In genomic region chr9:60601936-60602335, GRCm38 (mm10) we compare ENCODE assay signal across 23 mouse cellular contexts.
DNase-seq lines count a peak whose midpoint lies in the region; ATAC-seq and TF ChIP-seq lines count a peak whose summit lies in the region.
"Had no signal": no experiment of that assay in that cellular context is flagged by ENCODE, and none has a peak within 500 bp of the region (broad histone marks: within the 10 kb centered on the region; RNA-seq: fewer than 3 reads in every experiment).

No protein-coding gene starts in this region.

- intact Hi-C loops in left cerebral cortex, postnatal 14 days (cut with DNase I) = no loop called here

- no peak for ATAC-seq in liver, postnatal 0 days
- no peak for ATAC-seq in liver, embryonic 12.5 days
- ATAC-seq in hematopoietic stem cell, adult 5-6 weeks (replicated peaks in 1 of 2; ENCODE audit: insufficient read depth in 1 of 2, low FRiP score in 2 of 2, low TSS enrichment in 1 of 2, low read depth in 1 of 2, poor library complexity in 2 of 2, severe bottlenecking in 2 of 2) = peak; percentile 17 to 66; a peak in 1 of 4 replicates
- no peak for ATAC-seq in megakaryocyte-erythroid progenitor cell, adult 5-6 weeks (replicated peaks; ENCODE audit: low FRiP score, low TSS enrichment, poor library complexity, severe bottlenecking)
- ATAC-seq: activated CD4-positive, CD25-positive, alpha-beta regulatory T cell, adult 4 months; forebrain, embryonic 15.5 days; intestine, embryonic 15.5 days had no signal

- H3K4me2 ChIP-seq in liver, postnatal 0 days (ENCODE audit: low read depth, low read length) = no peak overlapping the region; the same call in 1 of the 2 replicates
- H3K4me2 ChIP-seq in liver, embryonic 12.5 days = no peak overlapping the region
- H3K4me2 ChIP-seq: forebrain, embryonic 15.5 days; heart, embryonic 11.5 days; heart, embryonic 15.5 days; hindbrain, embryonic 14.5 days; intestine, embryonic 15.5 days had no signal

- 38% methylated on average over 10 of the region's 10 CpGs for WGBS in liver, postnatal 0 days (ENCODE audit: insufficient replicate concordance)
- 50% methylated on average over 10 of the region's 10 CpGs for WGBS in liver, embryonic 12.5 days (ENCODE audit: insufficient replicate concordance)

- no peak overlapping the region for H3K27ac ChIP-seq in liver, postnatal 0 days (ENCODE audit: low read depth)
- H3K27ac ChIP-seq in liver, embryonic 12.5 days = no peak overlapping the region
- H3K27ac ChIP-seq: forebrain, embryonic 15.5 days; heart, adult 2 months; heart, embryonic 15.5 days; hindbrain, embryonic 10.5 days; hindbrain, embryonic 14.5 days; intestine, embryonic 15.5 days had no signal

- H3K4me1 ChIP-seq in liver, postnatal 0 days (ENCODE audit: insufficient read depth) = no peaks in the 10 kb centered on the region
- no peaks in the 10 kb centered on the region for H3K4me1 ChIP-seq in liver, embryonic 12.5 days
- H3K4me1 ChIP-seq: forebrain, embryonic 15.5 days; heart, embryonic 15.5 days; hindbrain, embryonic 10.5 days; intestine, embryonic 15.5 days had no signal

- no peak overlapping the region for H3K4me3 ChIP-seq in liver, postnatal 0 days (ENCODE audit: low read depth, low read length)
- no peak overlapping the region for H3K4me3 ChIP-seq in liver, embryonic 12.5 days
- H3K4me3 ChIP-seq: forebrain, embryonic 15.5 days; heart, adult 2 months; heart, embryonic 15.5 days; hindbrain, embryonic 10.5 days; intestine, embryonic 15.5 days had no signal

- H3K36me3 ChIP-seq in liver, postnatal 0 days (replicated peaks; ENCODE audit: insufficient read depth, low read length) = no peaks in the 10 kb centered on the region
- H3K36me3 ChIP-seq in liver, embryonic 12.5 days = no peaks in the 10 kb centered on the region
- H3K36me3 ChIP-seq: G1E; heart, embryonic 15.5 days; intestine, embryonic 15.5 days had no signal

- TF ChIP-seq CTCF in liver, postnatal 0 days (IDR thresholded peaks at IDR 0.05; ENCODE audit: low read depth) = no peak

- H3K27me3 ChIP-seq in liver, postnatal 0 days (ENCODE audit: insufficient read depth, low read length) = no peaks in the 10 kb centered on the region
- H3K27me3 ChIP-seq in liver, embryonic 12.5 days (replicated peaks) = no peaks in the 10 kb centered on the region
- H3K27me3 ChIP-seq: forebrain, embryonic 15.5 days; heart, embryonic 15.5 days; intestine, embryonic 15.5 days had no signal

- DNase-seq in liver, postnatal 0 days = peak; percentile 26
- DNase-seq in NIH3T3 (ENCODE audit: low read depth) = peak; percentile 35
- no peak for DNase-seq in urinary bladder, postnatal 14 days (ENCODE audit: low spot score)
- no peak for DNase-seq in gastrocnemius, adult 18-20 months (ENCODE audit: low spot score)
- no peak for DNase-seq in left cerebral cortex, postnatal 14 days (ENCODE audit: low spot score in 2 of 2)
- DNase-seq: adrenal gland, postnatal 14 days; cerebellum, adult 11-12 months; cerebellum, adult 9-10 months; cerebellum, postnatal 25 days; gastrocnemius, postnatal 10 days; heart, adult 2 months; heart, postnatal 14 days had no signal

- H3K9me3 ChIP-seq in liver, postnatal 0 days (ENCODE audit: low read length) = no peaks in the 10 kb centered on the region
- no peaks in the 10 kb centered on the region for H3K9me3 ChIP-seq in liver, embryonic 12.5 days (replicated peaks)
- H3K9me3 ChIP-seq: forebrain, embryonic 15.5 days; G1E; heart, embryonic 15.5 days; hindbrain, embryonic 10.5 days; intestine, embryonic 15.5 days had no signal

- TF ChIP-seq EP300 in liver, postnatal 0 days (IDR thresholded peaks at IDR 0.05; ENCODE audit: low read depth) = no peak

- H3K9ac ChIP-seq in liver, postnatal 0 days (replicated peaks) = no peak overlapping the region
- H3K9ac ChIP-seq in liver, embryonic 12.5 days = no peak overlapping the region
- H3K9ac ChIP-seq: forebrain, embryonic 15.5 days; heart, embryonic 15.5 days; hindbrain, embryonic 14.5 days; intestine, embryonic 15.5 days had no signal

Comparison
In these comparisons a context has a peak if more than half of its experiments do, and no peak if none do; other contexts are left out.
1. ATAC-seq: peak in hematopoietic stem cell, adult 5-6 weeks (2 of 2); none in liver, postnatal 0 days (single experiment), liver, embryonic 12.5 days (single experiment) and megakaryocyte-erythroid progenitor cell, adult 5-6 weeks (single experiment).
2. DNase-seq: peak in liver, postnatal 0 days (single experiment) and NIH3T3 (single experiment); none in urinary bladder, postnatal 14 days (single experiment), gastrocnemius, adult 18-20 months (single experiment) and left cerebral cortex, postnatal 14 days (0 of 2).